Mouse (Mus musculus) liver, adult 2 months (tissue): ENCODE data around the gene Bcl11a.

Experiments
- CTCF ChIP-seq: fragments of 200-500 bp; IDR thresholded peaks from 2 replicates; pipeline ENCODE4 v1.5.1; 2011; ENCODE audit warnings: low read depth, low read length, control low read depth
- POLR2A ChIP-seq: fragments of 200-500 bp; IDR thresholded peaks from 2 replicates; pipeline ENCODE4 v1.6.1; 2011; ENCODE audit warnings: low read length, control low read depth; ENCODE audit not compliant: insufficient read depth; ENCODE audit errors: extremely low read depth

- TF ChIP-seq CTCF, result no peak
- TF ChIP-seq POLR2A, result no peak
Observed at GRCm38 (mm10) chr11:24214509-24215134, 136.8 kb downstream of the Bcl11a start.
